Mouse (Mus musculus): Measurements from ENCODE around the gene Morc2a.

Morc2a gene

GRCm38 (mm10) chr11:3684232-3684631 is 35.2 kb downstream of the Morc2a start:
- no peak for DNase-seq (ENCODE audit: low read depth, low spot score)

- no peak for DNase-seq (ENCODE audit: low read depth, low spot score)
Measured at GRCm38 (mm10) chr11:3684723-3685430, 35.9 kb downstream of the Morc2a start.

- no peak for DNase-seq (ENCODE audit: low read depth, low spot score)
Measured at GRCm38 (mm10) chr11:3685431-3685830, 36.4 kb downstream of the Morc2a start.

GRCm38 (mm10) chr11:3686318-3686717 is 37.3 kb downstream of the Morc2a start:
- no peak for DNase-seq (ENCODE audit: low read depth, low spot score)

GRCm38 (mm10) chr11:3686885-3687284 is 37.9 kb downstream of the Morc2a start:
- no peak for DNase-seq (ENCODE audit: low read depth, low spot score)

- no peak for DNase-seq (ENCODE audit: low read depth, low spot score)
Measured at GRCm38 (mm10) chr11:3691746-3692145, 42.8 kb downstream of the Morc2a start.

- no peak for DNase-seq (ENCODE audit: low read depth, low spot score)
Measured at GRCm38 (mm10) chr11:3696086-3696616, 47.2 kb downstream of the Morc2a start.

- DNase-seq (ENCODE audit: low read depth, low spot score): no peak
Measured at GRCm38 (mm10) chr11:3697441-3697840, 48.5 kb downstream of the Morc2a start.

GRCm38 (mm10) chr11:3703089-3703992 is 54.4 kb downstream of the Morc2a start:
- DNase-seq (ENCODE audit: low read depth, low spot score): no peak

GRCm38 (mm10) chr11:3704404-3704803 is 55.4 kb downstream of the Morc2a start:
- DNase-seq (ENCODE audit: low read depth, low spot score): no peak

GRCm38 (mm10) chr11:3707057-3707456 is 58.1 kb downstream of the Morc2a start:
- no peak for DNase-seq (ENCODE audit: low read depth, low spot score)

GRCm38 (mm10) chr11:3710203-3710602 is 61.2 kb downstream of the Morc2a start:
- DNase-seq (ENCODE audit: low read depth, low spot score): no peak

GRCm38 (mm10) chr11:3714486-3714885 is 65.5 kb downstream of the Morc2a start:
- DNase-seq (ENCODE audit: low read depth, low spot score): no peak

- DNase-seq (ENCODE audit: low read depth, low spot score): no peak
Measured at GRCm38 (mm10) chr11:3716662-3717061, 67.7 kb downstream of the Morc2a start.

- DNase-seq (ENCODE audit: low read depth, low spot score): no peak
Measured at GRCm38 (mm10) chr11:3722036-3722435, 73.0 kb downstream of the Morc2a start.

- DNase-seq (ENCODE audit: low read depth, low spot score): no peak
Measured at GRCm38 (mm10) chr11:3722861-3723260, 73.9 kb downstream of the Morc2a start.

GRCm38 (mm10) chr11:3723910-3724309 is 74.9 kb downstream of the Morc2a start:
- no peak for DNase-seq (ENCODE audit: low read depth, low spot score)

GRCm38 (mm10) chr11:3724726-3725125 is 75.7 kb downstream of the Morc2a start:
- no peak for DNase-seq (ENCODE audit: low read depth, low spot score)

GRCm38 (mm10) chr11:3725331-3726054 is 76.5 kb downstream of the Morc2a start:
- DNase-seq (ENCODE audit: low read depth, low spot score): no peak

GRCm38 (mm10) chr11:3727438-3728105 is 78.6 kb downstream of the Morc2a start:
- no peak for DNase-seq (ENCODE audit: low read depth, low spot score)

- no peak for DNase-seq (ENCODE audit: low read depth, low spot score)
Measured at GRCm38 (mm10) chr11:3731469-3731868, 82.5 kb downstream of the Morc2a start.
